Mouse (Mus musculus) cerebellum, adult 8-10 months (tissue): ENCODE measurements around the gene Lonrf3.

ENCODE experiments used
- DNase-seq: peaks from one replicate; pipeline ENCODE4 v3.0.0; 2022

The Lonrf3 gene

DNA sequence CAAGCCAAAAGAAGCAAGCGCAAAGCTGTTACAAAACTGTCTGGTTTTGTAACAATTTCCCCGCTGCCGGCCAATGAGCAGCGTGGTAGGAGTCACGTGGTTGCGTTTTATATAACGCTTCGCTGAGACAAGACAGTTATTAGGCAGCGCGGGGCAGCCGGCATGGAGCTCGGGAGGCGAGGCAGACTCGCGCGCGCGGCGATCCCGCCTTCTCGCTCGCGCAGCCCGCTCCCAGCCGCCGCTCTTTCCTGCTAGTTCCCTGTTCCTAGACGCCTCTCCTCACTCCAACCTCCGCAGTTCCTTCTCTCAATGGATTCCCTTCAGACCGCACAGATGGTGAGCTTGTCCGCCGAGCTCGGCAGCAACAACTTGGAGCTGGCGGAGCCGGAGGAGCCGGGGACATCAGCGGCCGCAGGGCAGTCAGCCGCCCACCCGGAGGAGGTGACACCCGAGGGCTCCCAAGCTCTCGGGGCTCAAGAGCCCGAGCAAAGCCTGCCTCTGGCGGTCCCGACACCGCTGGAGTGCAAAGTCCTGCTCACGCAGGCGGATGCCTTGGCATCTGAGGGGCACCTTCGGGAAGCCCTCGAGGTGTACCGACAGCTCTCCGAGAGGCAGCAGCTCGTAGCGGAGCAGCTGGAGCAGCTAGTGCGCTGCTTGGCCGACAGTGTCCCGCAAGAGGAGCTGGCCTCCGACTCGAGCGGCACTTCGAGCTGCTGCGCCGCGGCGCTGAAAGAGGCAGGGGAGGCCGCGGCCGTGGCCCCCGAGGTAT, at the start of gene Lonrf3:
Gene Lonrf3 (plus strand): TSS at position 83 of the 769 bp plus-strand sequence.
- peak; percentile 75 for DNase-seq

GRCm38 (mm10) chrX:36278750-36279149, 49.4 kb upstream of the Lonrf3 start:
- DNase-seq = no peak

GRCm38 (mm10) chrX:36311420-36311819, 16.7 kb upstream of the Lonrf3 start:
- DNase-seq = no peak

- DNase-seq = peak; percentile 48
Measured at GRCm38 (mm10) chrX:36327491-36328255, 480 bp upstream of the Lonrf3 start.

- DNase-seq = peak; percentile 32
Measured at GRCm38 (mm10) chrX:36329040-36329649, 992 bp downstream of the Lonrf3 start.

- peak; percentile 58 for DNase-seq
Measured at GRCm38 (mm10) chrX:36329849-36330411, 1.8 kb downstream of the Lonrf3 start.

GRCm38 (mm10) chrX:36352446-36352845, 24.3 kb downstream of the Lonrf3 start:
- DNase-seq = peak; percentile 31

DNA sequence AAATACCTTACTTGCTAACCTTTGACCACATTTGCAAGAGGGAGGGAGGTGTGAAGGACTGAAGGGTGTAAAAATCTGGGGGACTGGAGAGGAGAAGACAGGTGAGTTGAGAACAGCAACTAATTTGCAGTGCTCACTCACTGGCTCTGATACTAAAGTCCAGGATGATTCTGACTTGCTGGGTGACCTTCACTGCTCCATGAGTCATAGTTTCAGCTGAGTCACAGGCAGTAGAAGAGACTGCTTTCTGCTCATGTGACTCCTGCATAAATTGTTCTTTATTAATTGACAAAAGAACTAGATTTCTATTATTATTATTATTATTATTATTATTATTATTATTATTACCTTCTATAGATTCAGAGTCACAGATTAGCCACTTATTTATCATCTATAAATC, 57.2 kb downstream of the Lonrf3 start:
- no peak for DNase-seq

DNA sequence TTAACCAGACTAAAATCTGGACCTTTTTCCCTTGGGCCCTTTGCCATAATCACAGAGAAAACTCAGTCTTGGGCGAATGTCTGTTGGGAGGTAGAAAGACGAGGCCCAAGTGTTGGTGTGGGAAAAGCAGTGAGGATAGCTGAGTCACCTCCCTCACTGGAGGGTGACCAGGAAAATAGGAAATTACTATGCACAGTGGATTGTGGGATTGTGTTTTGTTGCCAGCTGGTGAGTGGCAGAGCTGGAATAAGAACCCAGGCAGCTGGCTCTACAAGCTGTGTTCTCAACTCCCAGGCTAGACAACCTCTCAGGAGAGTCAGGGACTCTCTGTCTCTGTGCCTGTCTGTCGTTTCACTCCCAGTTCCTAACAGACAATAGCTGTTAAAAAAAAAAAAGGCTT, 61.8 kb downstream of the Lonrf3 start:
- DNase-seq = no peak

DNA sequence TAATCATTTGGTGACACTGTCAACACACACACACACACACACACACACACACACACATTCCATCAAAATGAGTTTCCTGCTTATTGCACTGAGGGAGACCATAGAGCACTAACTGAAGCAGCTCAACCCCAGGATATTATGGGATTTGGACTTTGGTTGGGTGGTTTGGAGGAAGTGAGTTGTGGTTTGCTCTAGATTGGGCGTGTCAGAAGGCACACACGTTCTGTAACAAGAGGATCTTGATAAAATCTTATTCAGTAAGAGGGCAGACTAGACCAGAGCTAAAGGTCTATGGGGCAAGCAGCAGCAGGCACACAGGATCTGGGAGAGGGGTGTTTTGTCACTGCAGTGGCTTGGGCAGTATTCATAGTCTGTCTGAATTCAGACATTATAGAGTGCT, 62.4 kb downstream of the Lonrf3 start:
- DNase-seq = no peak

DNA sequence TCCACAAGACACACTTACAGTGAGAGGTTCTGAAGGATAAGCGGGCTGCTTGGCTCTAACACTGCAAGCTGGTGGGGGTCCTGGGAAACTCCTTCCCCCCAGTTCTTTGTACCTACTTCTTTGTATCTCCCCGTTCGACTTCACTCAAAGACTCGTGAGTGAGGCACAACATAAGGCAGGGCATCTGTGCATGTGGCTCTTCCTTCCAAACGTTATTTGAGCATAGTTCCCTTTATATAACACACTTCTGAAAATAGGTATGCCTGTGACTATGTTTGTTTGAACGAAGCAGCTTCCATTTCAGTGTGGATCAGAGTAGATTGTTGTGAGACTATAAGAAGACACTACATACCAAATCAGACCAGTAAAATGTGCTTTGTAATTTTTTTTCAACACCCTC, 64.5 kb downstream of the Lonrf3 start:
- no peak for DNase-seq

- no peak for DNase-seq
Measured at GRCm38 (mm10) chrX:36393279-36393678, 65.1 kb downstream of the Lonrf3 start.

- DNase-seq = no peak
Measured at GRCm38 (mm10) chrX:36400980-36401379, 72.8 kb downstream of the Lonrf3 start, which contains the start of gene Gm6268. Gene Gm6268 (plus strand): TSS chrX:36401280.

DNA sequence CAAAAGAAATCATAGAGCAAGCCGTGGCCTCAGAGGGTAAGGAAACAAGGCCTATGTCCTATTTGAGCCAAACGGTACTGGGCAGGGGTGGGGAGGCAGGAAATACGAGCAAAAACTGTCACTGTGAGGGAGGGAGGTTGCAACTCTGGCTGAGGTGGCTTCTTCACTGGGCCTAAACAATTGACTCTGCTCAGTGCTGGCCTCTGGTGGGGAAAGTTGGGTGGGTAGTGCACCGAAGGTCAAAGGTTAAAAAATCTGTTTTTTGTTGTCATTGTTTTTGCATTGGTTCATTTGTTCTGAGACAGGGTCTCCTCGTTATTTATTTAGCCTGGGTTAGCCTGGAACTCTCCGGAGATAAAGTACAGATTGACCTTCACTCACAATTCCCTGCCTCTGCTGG, 74.2 kb downstream of the Lonrf3 start:
- no peak for DNase-seq
